In genomic region chr17:87427511-87427910, GRCm38 (mm10) we compare ENCODE assay signal across 12 mouse cellular contexts. TPM values are rescaled to one million over a fixed set of nuclear protein-coding genes. Genes with fewer than 3 reads are reported as not detected.
DNase-seq lines count a peak whose midpoint lies in the region; ATAC-seq and TF ChIP-seq lines count a peak whose summit lies in the region.
"Had no signal": no experiment of that assay in that cellular context is flagged by ENCODE, and none has a peak within 500 bp of the region (broad histone marks: within the 10 kb centered on the region; RNA-seq: fewer than 3 reads in every experiment).

TSS of gene Stpg4 (minus strand) at chr17:87427741.

- WGBS in heart, embryonic 11.5 days (ENCODE audit: insufficient replicate concordance), result 48% methylated on average over 24 of the region's 24 CpGs
- 60% methylated on average over 24 of the region's 24 CpGs for WGBS in neural tube, embryonic 14.5 days
- WGBS in hindbrain, postnatal 0 days, result 48% methylated on average over 24 of the region's 24 CpGs
- 59% methylated on average over 24 of the region's 24 CpGs for WGBS in stomach, embryonic 16.5 days

- H3K9me3 ChIP-seq in heart, embryonic 11.5 days (replicated peaks; ENCODE audit: control insufficient read depth, low read length), result no peaks in the 10 kb centered on the region
- H3K9me3 ChIP-seq in neural tube, embryonic 14.5 days (ENCODE audit: control insufficient read depth, low read length), result no peaks in the 10 kb centered on the region
- no peaks in the 10 kb centered on the region for H3K9me3 ChIP-seq in hindbrain, postnatal 0 days (ENCODE audit: low read length)
- H3K9me3 ChIP-seq in stomach, embryonic 16.5 days (replicated peaks; ENCODE audit: control insufficient read depth, low read length), result no peaks in the 10 kb centered on the region
- H3K9me3 ChIP-seq: limb, embryonic 15.5 days had no signal

- no peak within 1 kb of the TSS for H3K4me3 ChIP-seq in heart, embryonic 11.5 days (ENCODE audit: low read depth, low read length)
- no peak within 1 kb of the TSS for H3K4me3 ChIP-seq in neural tube, embryonic 14.5 days (ENCODE audit: low read depth, low read length)
- no peak within 1 kb of the TSS for H3K4me3 ChIP-seq in hindbrain, postnatal 0 days (ENCODE audit: low read length)
- no peak within 1 kb of the TSS for H3K4me3 ChIP-seq in stomach, embryonic 16.5 days (replicated peaks; ENCODE audit: low read length)
- H3K4me3 ChIP-seq: limb, embryonic 15.5 days had no signal

- H3K27ac ChIP-seq in heart, embryonic 11.5 days (ENCODE audit: low read depth, low read length), result no peak within 1 kb of the TSS
- H3K27ac ChIP-seq in neural tube, embryonic 14.5 days (ENCODE audit: low read depth, low read length), result no peak within 1 kb of the TSS
- H3K27ac ChIP-seq in hindbrain, postnatal 0 days, result no peak within 1 kb of the TSS
- H3K27ac ChIP-seq in stomach, embryonic 16.5 days (ENCODE audit: low read length), result peak within 1 kb of the TSS; percentile 63
- H3K27ac ChIP-seq: limb, embryonic 15.5 days had no signal

- H3K4me1 ChIP-seq in heart, embryonic 11.5 days (ENCODE audit: control insufficient read depth, insufficient read depth, low read length), result no peaks in the 10 kb centered on the region
- H3K4me1 ChIP-seq in neural tube, embryonic 14.5 days (ENCODE audit: control insufficient read depth, insufficient read depth, low read length), result no peaks in the 10 kb centered on the region
- no peaks in the 10 kb centered on the region for H3K4me1 ChIP-seq in hindbrain, postnatal 0 days (ENCODE audit: insufficient read depth, low read length)
- no peaks in the 10 kb centered on the region for H3K4me1 ChIP-seq in stomach, embryonic 16.5 days (ENCODE audit: control insufficient read depth, insufficient read depth, low read length)

- H3K4me2 ChIP-seq in heart, embryonic 11.5 days, result 0 out of 2 replicates have a peak within 1 kb of the TSS, but pooled peaks have one; percentile 20
- no peak within 1 kb of the TSS for H3K4me2 ChIP-seq in neural tube, embryonic 14.5 days (ENCODE audit: low read depth, low read length)
- H3K4me2 ChIP-seq in hindbrain, postnatal 0 days (ENCODE audit: low read depth, low read length), result no peak within 1 kb of the TSS
- H3K4me2 ChIP-seq in stomach, embryonic 16.5 days (ENCODE audit: low read depth, low read length), result peak within 1 kb of the TSS; percentile 20; the same call in 1 of the 2 replicates
- H3K4me2 ChIP-seq: limb, embryonic 15.5 days had no signal

- intact Hi-C loops in heart, postnatal 25 days (cut with DNase I), result no loop called here

- H3K27me3 ChIP-seq in heart, embryonic 11.5 days (ENCODE audit: control insufficient read depth, insufficient read depth, low read length), result no peaks in the 10 kb centered on the region
- no peaks in the 10 kb centered on the region for H3K27me3 ChIP-seq in neural tube, embryonic 14.5 days (ENCODE audit: control insufficient read depth, insufficient read depth, low read length)
- no peaks in the 10 kb centered on the region for H3K27me3 ChIP-seq in hindbrain, postnatal 0 days (ENCODE audit: insufficient read depth, low read length)
- no peaks in the 10 kb centered on the region for H3K27me3 ChIP-seq in stomach, embryonic 16.5 days (ENCODE audit: control insufficient read depth, insufficient read depth, low read length)
- H3K27me3 ChIP-seq: limb, embryonic 15.5 days had no signal

- DNase-seq in heart, postnatal 25 days (ENCODE audit: low spot score), result no peak
- no peak for DNase-seq in neural tube, embryonic 10.5 days (ENCODE audit: extremely low spot score, low spot score)
- DNase-seq in hindbrain, postnatal 0 days (ENCODE audit: low spot score), result no peak
- no peak for DNase-seq in right cerebral cortex, postnatal 25 days
- DNase-seq: embryo, embryonic 11 days had no signal

- no peak within 1 kb of the TSS for H3K9ac ChIP-seq in heart, embryonic 11.5 days (ENCODE audit: low read depth, low read length)
- H3K9ac ChIP-seq in neural tube, embryonic 14.5 days (replicated peaks; ENCODE audit: low read depth, low read length), result no peak within 1 kb of the TSS
- no peak within 1 kb of the TSS for H3K9ac ChIP-seq in hindbrain, postnatal 0 days (replicated peaks; ENCODE audit: low read length)
- no peak within 1 kb of the TSS for H3K9ac ChIP-seq in stomach, embryonic 16.5 days (ENCODE audit: low read length)
- H3K9ac ChIP-seq: limb, embryonic 15.5 days had no signal

- no peak for ATAC-seq in heart, embryonic 11.5 days (replicated peaks; ENCODE audit: insufficient number of reproducible peaks, low FRiP score, low TSS enrichment)
- ATAC-seq in neural tube, embryonic 14.5 days (ENCODE audit: low read depth), result peak; percentile 34; the same call in 1 of the 2 replicates
- 0 out of 2 replicates have a peak, but pooled peaks have one; percentile 32 for ATAC-seq in hindbrain, postnatal 0 days
- ATAC-seq in stomach, embryonic 16.5 days (ENCODE audit: insufficient read depth, low FRiP score), result peak; percentile 17; the same call in 1 of the 2 replicates
- no peak for ATAC-seq in megakaryocyte progenitor cell, adult 5-6 weeks (replicated peaks; ENCODE audit: poor library complexity)

- no peak for TF ChIP-seq CTCF in hindbrain, postnatal 0 days (IDR thresholded peaks at IDR 0.05; ENCODE audit: low read depth)

- peaks cover 11% of the 10 kb centered on the region for H3K36me3 ChIP-seq in heart, embryonic 11.5 days (ENCODE audit: control insufficient read depth, insufficient read depth, low read length)
- H3K36me3 ChIP-seq in neural tube, embryonic 14.5 days (ENCODE audit: control insufficient read depth, insufficient read depth, low read length), result peaks cover 8% of the 10 kb centered on the region; the same call in 1 of the 2 replicates
- peaks cover 17% of the 10 kb centered on the region for H3K36me3 ChIP-seq in hindbrain, postnatal 0 days (ENCODE audit: insufficient read depth, low read length)
- 0 out of 2 replicates have a peak, but pooled peaks cover 13% of the 10 kb centered on the region for H3K36me3 ChIP-seq in stomach, embryonic 16.5 days (ENCODE audit: control insufficient read depth, insufficient read depth, low read length)

RNA-seq across cellular contexts. Expression of gene Stpg4, which starts in this region (rescaled TPM):
- polyA plus RNA-seq in heart, embryonic 11.5 days (2014; fragmentation: Nextera tagmentation; extraction: Ambion mirVana), result not detected in 2 replicates
- total RNA-seq in heart, postnatal 25 days (2021), result not detected
- polyA plus RNA-seq in neural tube, embryonic 14.5 days (2014; fragmentation: Nextera tagmentation; extraction: Ambion mirVana), result not detected in 2 replicates
- total RNA-seq in hindbrain, postnatal 0 days (2014; rRNA removed), result 0.31 TPM in 1 of 2 replicates, not detected in the other
- not detected in 2 replicates for polyA plus RNA-seq in hindbrain, postnatal 0 days (2015; fragmentation: Nextera tagmentation; extraction: Ambion mirVana)
- not detected in 2 replicates for polyA plus RNA-seq in stomach, embryonic 16.5 days (2015; fragmentation: Nextera tagmentation; extraction: Ambion mirVana)
- 1.0 TPM in 1 of 2 replicates, not detected in the other for total RNA-seq in megakaryocyte progenitor cell, adult 5-6 weeks (2015)
- not detected in 2 replicates for total RNA-seq in megakaryocyte progenitor cell, adult 5-6 weeks (2017)
- total RNA-seq: layer of hippocampus, adult 8-10 months; megakaryocyte, adult 5-6 weeks had no signal
- polyA plus RNA-seq: limb, embryonic 15.5 days had no signal

Comparison
In these comparisons a context has a peak if more than half of its experiments do, and no peak if none do; other contexts are left out.
1. Peak in ATAC-seq in neural tube, embryonic 14.5 days; RNA of the gene not detected or under 1 TPM.
2. Peak in ATAC-seq in hindbrain, postnatal 0 days; RNA of the gene not detected or under 1 TPM.
3. Peak in ATAC-seq, H3K27ac ChIP-seq and H3K4me2 ChIP-seq in stomach, embryonic 16.5 days; RNA of the gene not detected or under 1 TPM.